Mouse (Mus musculus) layer of hippocampus, adult 11-12 months (tissue): ENCODE measurements at regions not wholly inside any gene's neighbourhood (a gene's known extent, or its start where the extent isn't known, plus 50 kb on each side); places are given as distances from the start of the nearest gene placed in this dataset.

Source experiments
- DNase-seq: peaks from one replicate; pipeline ENCODE4 v3.0.0; 2022; ENCODE audit warnings: low spot score

- no peak for DNase-seq
Measured at GRCm38 (mm10) chr3:149314258-149314657, 323.9 kb upstream of the Adgrl2 start.

- no peak for DNase-seq
Measured at GRCm38 (mm10) chr3:149313217-149313616, 322.9 kb upstream of the Adgrl2 start.

GRCm38 (mm10) chr3:149311576-149311975 lies 321.2 kb upstream of the Adgrl2 start:
- DNase-seq, result no peak

- DNase-seq, result no peak
Measured at GRCm38 (mm10) chr3:149306709-149307108, 316.4 kb upstream of the Adgrl2 start.

GRCm38 (mm10) chr3:149306291-149306690 lies 315.9 kb upstream of the Adgrl2 start:
- no peak for DNase-seq

- DNase-seq, result no peak
Measured at GRCm38 (mm10) chr3:149305440-149305839, 315.1 kb upstream of the Adgrl2 start.

GRCm38 (mm10) chr3:149305011-149305413 lies 314.7 kb upstream of the Adgrl2 start:
- DNase-seq, result no peak

GRCm38 (mm10) chr3:149303418-149303817 lies 313.1 kb upstream of the Adgrl2 start:
- no peak for DNase-seq

- DNase-seq, result no peak
Measured at GRCm38 (mm10) chr3:149300002-149300401, 309.6 kb upstream of the Adgrl2 start.

GRCm38 (mm10) chr3:149296419-149296962 lies 306.1 kb upstream of the Adgrl2 start:
- DNase-seq, result no peak

GRCm38 (mm10) chr3:149295942-149296341 lies 305.6 kb upstream of the Adgrl2 start:
- DNase-seq, result peak; percentile 27

GRCm38 (mm10) chr3:149295257-149295831 lies 305.0 kb upstream of the Adgrl2 start:
- no peak for DNase-seq

- no peak for DNase-seq
Measured at GRCm38 (mm10) chr3:149294445-149294844, 304.1 kb upstream of the Adgrl2 start.

- no peak for DNase-seq
Measured at GRCm38 (mm10) chr3:149292459-149292858, 302.1 kb upstream of the Adgrl2 start.

- no peak for DNase-seq
Measured at GRCm38 (mm10) chr3:149291473-149291872, 301.1 kb upstream of the Adgrl2 start.

GRCm38 (mm10) chr3:149290228-149290627 lies 299.9 kb upstream of the Adgrl2 start:
- DNase-seq, result no peak

- no peak for DNase-seq
Measured at GRCm38 (mm10) chr3:149287080-149287479, 296.7 kb upstream of the Adgrl2 start.

- DNase-seq, result no peak
Measured at GRCm38 (mm10) chr3:149284976-149285375, 294.6 kb upstream of the Adgrl2 start.

GRCm38 (mm10) chr3:149280807-149281789 lies 290.7 kb upstream of the Adgrl2 start:
- DNase-seq, result no peak

GRCm38 (mm10) chr3:149279338-149279737 lies 289.0 kb upstream of the Adgrl2 start:
- no peak for DNase-seq

GRCm38 (mm10) chr3:149277812-149278211 lies 287.5 kb upstream of the Adgrl2 start:
- no peak for DNase-seq

- no peak for DNase-seq
Measured at GRCm38 (mm10) chr3:149275478-149276132, 285.2 kb upstream of the Adgrl2 start.
